In genomic region chr6:119240871-119241705, GRCm38 (mm10) we compare ENCODE assay signal across 15 mouse cellular contexts. TPM values are rescaled to one million over a fixed set of nuclear protein-coding genes. Genes with fewer than 3 reads are reported as not detected.
DNase-seq lines count a peak whose midpoint lies in the region.
"Had no signal": no experiment of that assay in that cellular context is flagged by ENCODE, and none has a peak within 500 bp of the region (broad histone marks: within the 10 kb centered on the region; RNA-seq: fewer than 3 reads in every experiment).

No protein-coding gene starts in this region.

- peak; percentile 7 for DNase-seq in cerebellum, adult 9-11 months
- DNase-seq in cerebellum, postnatal 36 days: no peak
- DNase-seq in gastrocnemius, postnatal 14 days: peak; percentile 36
- no peak for DNase-seq in gastrocnemius, adult 8-10 months (ENCODE audit: low spot score in 2 of 2)
- peak; percentile 64 for DNase-seq in left cerebral cortex, postnatal 4 days
- DNase-seq in left cerebral cortex, postnatal 10 days (ENCODE audit: extremely low spot score in 1 of 2, low spot score in 2 of 2): no peak
- DNase-seq in retina, embryonic 14.5 days (ENCODE audit: low spot score): peak; percentile 41
- no peak for DNase-seq in spleen, postnatal 36 days (ENCODE audit: low spot score in 2 of 2)
- DNase-seq: adrenal gland, adult 2 months; cerebellum, adult 11 months; heart, postnatal 36 days; kidney, adult 8-10 months; kidney, postnatal 36 days; thymus, adult 2 months had no signal

- intact Hi-C loops in gastrocnemius, postnatal 14 days (cut with DNase I; ENCODE audit: low total_unique reads): no loop called here
- intact Hi-C loops in left cerebral cortex, postnatal 4 days (cut with DNase I): no loop called here
- intact Hi-C loops in left cerebral cortex, postnatal 10 days (cut with DNase I): no loop called here

RNA-seq across cellular contexts. Expression of gene Cacna2d4, which starts 4.8 kb away (rescaled TPM):
- 1 to 10 TPM in 1 of 2 experiments, under 1 TPM in 1; 0.86 to 1.0 TPM for total RNA-seq in gastrocnemius, postnatal 14 days (2021)
- 1 to 10 TPM in 3 of 4 experiments, under 1 TPM in 1; 0.11 to 2.2 (median 1.6) TPM for total RNA-seq in gastrocnemius, adult 8-10 months (2022)
- total RNA-seq in left cerebral cortex, postnatal 4 days (2021): under 1 TPM; 0.34 to 0.36 TPM
- 1 to 10 TPM; 1.6 to 2.7 TPM for total RNA-seq in left cerebral cortex, postnatal 10 days (2021)
- total RNA-seq: adrenal gland, adult 2 months; heart, postnatal 36 days had no signal

RNA-seq across cellular contexts. Expression of gene Cacna1c, which starts 44.9 kb away (rescaled TPM):
- total RNA-seq in gastrocnemius, postnatal 14 days (2021): 1 to 10 TPM; 3.6 to 4.9 TPM
- 1 to 10 TPM in 2 of 4 experiments, under 1 TPM in 2; 0.61 to 1.3 (median 0.90) TPM for total RNA-seq in gastrocnemius, adult 8-10 months (2022)
- 10 to 100 TPM; 80.0 to 84.8 TPM for total RNA-seq in left cerebral cortex, postnatal 4 days (2021)
- 10 to 100 TPM; 66.2 to 66.7 TPM for total RNA-seq in left cerebral cortex, postnatal 10 days (2021)
- total RNA-seq: monocyte, adult 5-6 weeks had no signal

Comparison
In these comparisons a context has a peak if more than half of its experiments do, and no peak if none do; other contexts are left out.
1. DNase-seq: peak in cerebellum, adult 9-11 months (single experiment), gastrocnemius, postnatal 14 days (single experiment), left cerebral cortex, postnatal 4 days (single experiment) and retina, embryonic 14.5 days (single experiment); none in cerebellum, postnatal 36 days (0 of 2), gastrocnemius, adult 8-10 months (0 of 2), left cerebral cortex, postnatal 10 days (0 of 2) and spleen, postnatal 36 days (0 of 2).
2. RNA of gene Cacna1c, which starts 44.9 kb away (total RNA-seq): 80.0 to 84.8 TPM in left cerebral cortex, postnatal 4 days and 66.2 to 66.7 TPM in left cerebral cortex, postnatal 10 days; 3.6 to 4.9 TPM in gastrocnemius, postnatal 14 days and 0.61 to 1.3 TPM in gastrocnemius, adult 8-10 months; every median in the first group is over 10 times any median in the second.